Mouse (Mus musculus) neural tube, embryonic 12.5 days (tissue): ENCODE results near the gene Jmy. TPM values are rescaled to one million over a fixed set of nuclear protein-coding genes. Genes with fewer than 3 reads are reported as not detected.

Source experiments
- ATAC-seq: fragments of 200-750 bp; cut with Nextera tagmentation; 2 replicates; pipeline ENCODE4 v1.8.0; 2017; ENCODE audit warnings: low read depth, mild to moderate bottlenecking, moderate TSS enrichment, moderate library complexity; ENCODE audit not compliant: low FRiP score
- H3K27ac ChIP-seq: fragments of 300-500 bp; sonication (generic); 2 replicates; pipeline ENCODE4 v1.5.1; 2016
- H3K27me3 ChIP-seq: fragments of 300-500 bp; sonication (generic); replicated peaks from 2 replicates; pipeline ENCODE4 v1.6.1; 2016; ENCODE audit warnings: mild to moderate bottlenecking
- H3K36me3 ChIP-seq: fragments of 300-500 bp; sonication (generic); 2 replicates; pipeline ENCODE4 v1.6.1; 2016; ENCODE audit warnings: mild to moderate bottlenecking
- H3K4me1 ChIP-seq: fragments of 300-500 bp; sonication (generic); 2 replicates; pipeline ENCODE4 v1.6.1; 2016
- H3K4me2 ChIP-seq: fragments of 300-500 bp; sonication (generic); replicated peaks from 2 replicates; pipeline ENCODE4 v1.6.1; 2016; ENCODE audit warnings: mild to moderate bottlenecking
- H3K4me3 ChIP-seq: fragments of 300-500 bp; sonication (generic); 2 replicates; pipeline ENCODE4 v1.5.1; 2016
- H3K9ac ChIP-seq: fragments of 300-500 bp; sonication (generic); 2 replicates; pipeline ENCODE4 v1.6.1; 2016; ENCODE audit warnings: mild to moderate bottlenecking
- H3K9me3 ChIP-seq: fragments of 300-500 bp; sonication (generic); 2 replicates; pipeline ENCODE4 v1.6.1; 2016; ENCODE audit warnings: mild to moderate bottlenecking
- WGBS: fragments of 180-500 bp; shearing (Covaris S2); methylation state at CpG from one replicate; pipeline ENCODE4 v1.1.7; 2016; 5-methylcytosine and 5-hydroxymethylcytosine counted together
- polyA plus RNA-seq: library from polyadenylated mRNA; unstranded; fragments of >200 nt; fragmentation: Nextera tagmentation; extraction: Ambion mirVana; gene quantifications from 2 replicates; pipeline ENCODE4 v1.2.1, GENCODE M21; 2016

The Jmy gene
- polyA plus RNA-seq, 1 experiment from 2014 or later, result 9.6 TPM

GRCm38 (mm10) chr13:93388594-93389241 lies 110.9 kb downstream of the Jmy start:
- H3K36me3 ChIP-seq, result peaks cover 10% of the 10 kb centered on the region; the same call in 1 of the 2 replicates
- no peak overlapping the region for H3K27ac ChIP-seq
- H3K4me2 ChIP-seq, result no peak overlapping the region
- H3K9me3 ChIP-seq, result no peaks in the 10 kb centered on the region
- no peak overlapping the region for H3K9ac ChIP-seq
- no peaks in the 10 kb centered on the region for H3K27me3 ChIP-seq
- no peaks in the 10 kb centered on the region for H3K4me1 ChIP-seq
- 82% methylated on average over 7 of the region's 7 CpGs for WGBS
- no peak for ATAC-seq
- H3K4me3 ChIP-seq, result no peak overlapping the region

GRCm38 (mm10) chr13:93387440-93387839 lies 112.2 kb downstream of the Jmy start:
- Histone ChIP-seq H3K9me3 (no peaks in the 10 kb centered on the region), H3K9ac (no peak overlapping the region), H3K4me3 (no peak overlapping the region), H3K27ac (no peak overlapping the region), H3K4me2 (no peak overlapping the region), H3K4me1 (no peaks in the 10 kb centered on the region), H3K27me3 (no peaks in the 10 kb centered on the region), H3K36me3 (peaks cover 5% of the 10 kb centered on the region; the same call in 1 of the 2 replicates)
- no peak for ATAC-seq
- WGBS, result 76% methylated on average over 5 of the region's 5 CpGs

DNA sequence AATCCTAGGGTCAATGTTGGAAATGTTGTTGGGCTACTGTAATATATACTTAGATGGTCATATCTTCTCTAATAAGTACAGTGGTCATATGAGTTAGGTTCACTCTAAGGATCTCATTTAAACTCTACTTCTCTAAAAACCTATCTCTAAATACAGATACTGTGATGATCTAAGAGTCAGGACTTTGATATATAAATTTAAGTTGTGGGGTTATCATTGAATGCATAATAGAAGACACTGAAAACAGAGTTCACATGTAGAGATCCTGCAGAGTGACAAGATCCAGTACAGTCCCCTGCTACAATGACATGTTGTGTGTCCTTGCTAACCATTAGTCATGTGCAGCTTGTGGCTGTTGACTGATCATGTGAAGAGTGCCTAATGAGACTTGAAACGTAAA lies 114.5 kb downstream of the Jmy start:
- WGBS, result 71% methylated on average over 1 of the region's 1 CpGs
- H3K4me3 ChIP-seq, result no peak overlapping the region
- no peaks in the 10 kb centered on the region for H3K9me3 ChIP-seq
- H3K27ac ChIP-seq, result no peak overlapping the region
- H3K4me1 ChIP-seq, result no peaks in the 10 kb centered on the region
- H3K4me2 ChIP-seq, result no peak overlapping the region
- no peaks in the 10 kb centered on the region for H3K36me3 ChIP-seq
- no peaks in the 10 kb centered on the region for H3K27me3 ChIP-seq
- H3K9ac ChIP-seq, result no peak overlapping the region
- ATAC-seq, result no peak

DNA sequence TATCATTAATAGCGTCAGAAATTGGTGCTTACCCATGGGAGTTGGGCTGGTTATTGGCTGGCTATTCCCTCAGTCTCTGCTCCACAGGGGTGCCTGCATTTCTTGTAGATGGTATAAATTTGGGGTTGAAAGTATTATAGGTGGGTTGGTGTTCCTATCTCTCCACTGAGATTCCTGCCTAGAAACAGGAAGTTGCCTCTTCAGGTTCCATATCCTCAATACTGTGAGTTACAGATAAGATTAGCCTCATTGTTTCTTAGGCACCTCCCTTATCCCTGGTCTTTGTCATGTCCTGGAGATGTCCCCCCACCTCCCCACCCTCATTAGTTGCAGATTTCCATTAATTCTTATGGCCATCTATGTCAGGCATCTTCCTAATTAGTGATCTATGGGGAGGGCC lies 115.1 kb downstream of the Jmy start:
- H3K9ac ChIP-seq, result no peak overlapping the region
- WGBS, result 81% methylated on average over 1 of the region's 1 CpGs
- no peak for ATAC-seq
- H3K4me3 ChIP-seq, result no peak overlapping the region
- no peak overlapping the region for H3K4me2 ChIP-seq
- H3K27me3 ChIP-seq, result no peaks in the 10 kb centered on the region
- H3K27ac ChIP-seq, result no peak overlapping the region
- H3K4me1 ChIP-seq, result no peaks in the 10 kb centered on the region
- no peaks in the 10 kb centered on the region for H3K36me3 ChIP-seq
- H3K9me3 ChIP-seq, result no peaks in the 10 kb centered on the region

DNA sequence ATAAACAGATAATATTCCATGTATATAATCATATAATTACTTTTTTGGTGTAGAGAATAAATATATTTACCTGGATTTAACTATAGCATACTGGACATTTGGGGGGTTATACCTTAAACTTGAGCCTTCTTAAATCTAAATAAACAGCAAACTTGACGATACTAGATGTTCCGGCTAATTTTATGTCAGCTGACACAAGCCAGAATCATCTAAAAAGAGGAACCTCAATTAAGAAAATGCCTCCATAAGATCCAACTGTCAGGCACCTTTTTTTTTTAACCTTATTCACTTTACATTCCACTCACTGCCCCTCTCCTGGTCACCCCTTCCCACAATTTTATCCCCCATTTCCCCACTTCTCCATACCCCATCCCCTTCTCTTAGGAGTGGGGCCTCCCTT lies 116.0 kb downstream of the Jmy start:
- no peak for ATAC-seq
- no peaks in the 10 kb centered on the region for H3K27me3 ChIP-seq
- H3K4me1 ChIP-seq, result no peaks in the 10 kb centered on the region
- H3K4me3 ChIP-seq, result no peak overlapping the region
- H3K27ac ChIP-seq, result no peak overlapping the region
- WGBS, result 94% methylated on average over 2 of the region's 2 CpGs
- no peak overlapping the region for H3K4me2 ChIP-seq
- no peak overlapping the region for H3K9ac ChIP-seq
- no peaks in the 10 kb centered on the region for H3K36me3 ChIP-seq
- no peaks in the 10 kb centered on the region for H3K9me3 ChIP-seq

GRCm38 (mm10) chr13:93383092-93383491 lies 116.5 kb downstream of the Jmy start:
- H3K9ac ChIP-seq, result no peak overlapping the region
- no peaks in the 10 kb centered on the region for H3K4me1 ChIP-seq
- no peak overlapping the region for H3K27ac ChIP-seq
- H3K36me3 ChIP-seq, result no peaks in the 10 kb centered on the region
- no peaks in the 10 kb centered on the region for H3K27me3 ChIP-seq
- 91% methylated on average over 5 of the region's 5 CpGs for WGBS
- ATAC-seq, result no peak
- no peak overlapping the region for H3K4me2 ChIP-seq
- H3K9me3 ChIP-seq, result no peaks in the 10 kb centered on the region
- no peak overlapping the region for H3K4me3 ChIP-seq

DNA sequence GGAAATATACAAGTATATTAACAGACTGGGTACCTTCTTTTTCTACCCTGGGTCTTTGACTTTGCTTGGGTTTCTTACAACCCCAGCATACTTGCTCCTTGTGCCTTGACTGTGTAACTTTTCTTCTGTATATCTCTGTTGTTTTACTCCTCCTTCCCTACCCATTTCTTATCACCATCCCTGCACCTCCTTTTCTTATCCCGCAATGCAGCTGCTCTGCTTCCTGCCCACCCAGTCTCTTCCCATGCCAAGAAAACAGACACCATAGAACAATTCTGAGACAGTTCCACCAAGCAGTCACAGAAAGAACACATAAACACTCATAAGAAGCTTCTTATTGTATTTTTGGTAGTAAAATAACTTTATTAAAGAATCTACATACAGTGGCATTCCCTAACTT lies 118.3 kb downstream of the Jmy start:
- ATAC-seq, result no peak
- H3K4me2 ChIP-seq, result no peak overlapping the region
- H3K4me3 ChIP-seq, result no peak overlapping the region
- no peaks in the 10 kb centered on the region for H3K4me1 ChIP-seq
- H3K27ac ChIP-seq, result no peak overlapping the region
- H3K9ac ChIP-seq, result no peak overlapping the region
- H3K27me3 ChIP-seq, result no peaks in the 10 kb centered on the region
- H3K36me3 ChIP-seq, result no peaks in the 10 kb centered on the region
- WGBS, result 85% methylated on average over 1 of the region's 1 CpGs
- H3K9me3 ChIP-seq, result no peaks in the 10 kb centered on the region

DNA sequence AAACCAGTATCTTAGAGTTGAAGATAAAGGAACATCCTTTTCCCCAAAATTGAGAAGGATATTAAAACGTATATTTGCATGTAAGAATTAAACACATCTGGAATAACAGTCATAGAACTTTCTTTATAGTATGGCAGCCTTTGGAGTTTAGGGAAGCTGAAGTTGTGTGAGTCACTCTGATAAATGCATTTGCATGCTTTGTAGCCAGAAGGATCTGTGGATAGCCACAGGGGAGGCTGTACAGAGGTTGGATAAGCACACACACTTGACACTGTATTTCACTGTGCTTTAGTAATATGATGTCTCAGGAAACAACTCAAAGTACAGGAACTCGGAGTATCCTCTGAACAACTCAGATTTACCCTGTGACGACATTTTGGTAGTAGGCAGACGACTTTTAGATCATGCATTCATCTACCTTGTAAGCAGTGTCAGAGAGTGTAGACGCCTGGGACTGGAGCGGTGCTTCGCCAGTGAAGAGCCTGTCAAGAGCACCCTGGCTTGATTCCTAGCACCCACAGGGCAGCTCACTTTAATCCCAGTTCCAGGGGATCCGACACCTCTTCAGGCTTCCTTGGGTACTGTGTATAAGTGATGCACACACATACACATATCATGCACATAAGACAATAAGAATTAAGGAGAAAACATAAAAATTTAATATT lies 119.1 kb downstream of the Jmy start:
- no peaks in the 10 kb centered on the region for H3K36me3 ChIP-seq
- no peak overlapping the region for H3K4me3 ChIP-seq
- no peaks in the 10 kb centered on the region for H3K4me1 ChIP-seq
- H3K27me3 ChIP-seq, result no peaks in the 10 kb centered on the region
- H3K4me2 ChIP-seq, result no peak overlapping the region
- no peaks in the 10 kb centered on the region for H3K9me3 ChIP-seq
- no peak overlapping the region for H3K9ac ChIP-seq
- 94% methylated on average over 8 of the region's 8 CpGs for WGBS
- ATAC-seq, result no peak
- no peak overlapping the region for H3K27ac ChIP-seq

Other genes with a start within 250 kb of the Jmy start
- gene Homer1, start 200.2 kb downstream of the Jmy start, polyA plus RNA-seq, result 18.2 and 18.9 TPM in 2 replicates
- not detected in 2 replicates for gene Bhmt, start 138.2 kb upstream of the Jmy start, polyA plus RNA-seq
- gene Bhmt2, start 174.5 kb upstream of the Jmy start, polyA plus RNA-seq, result not detected in 2 replicates
- 0.06 and 0.09 TPM in 2 replicates for gene Dmgdh, start 174.6 kb upstream of the Jmy start, polyA plus RNA-seq